Mouse (Mus musculus): ENCODE results near the gene Slc44a1.

Gene Slc44a1

DNA sequence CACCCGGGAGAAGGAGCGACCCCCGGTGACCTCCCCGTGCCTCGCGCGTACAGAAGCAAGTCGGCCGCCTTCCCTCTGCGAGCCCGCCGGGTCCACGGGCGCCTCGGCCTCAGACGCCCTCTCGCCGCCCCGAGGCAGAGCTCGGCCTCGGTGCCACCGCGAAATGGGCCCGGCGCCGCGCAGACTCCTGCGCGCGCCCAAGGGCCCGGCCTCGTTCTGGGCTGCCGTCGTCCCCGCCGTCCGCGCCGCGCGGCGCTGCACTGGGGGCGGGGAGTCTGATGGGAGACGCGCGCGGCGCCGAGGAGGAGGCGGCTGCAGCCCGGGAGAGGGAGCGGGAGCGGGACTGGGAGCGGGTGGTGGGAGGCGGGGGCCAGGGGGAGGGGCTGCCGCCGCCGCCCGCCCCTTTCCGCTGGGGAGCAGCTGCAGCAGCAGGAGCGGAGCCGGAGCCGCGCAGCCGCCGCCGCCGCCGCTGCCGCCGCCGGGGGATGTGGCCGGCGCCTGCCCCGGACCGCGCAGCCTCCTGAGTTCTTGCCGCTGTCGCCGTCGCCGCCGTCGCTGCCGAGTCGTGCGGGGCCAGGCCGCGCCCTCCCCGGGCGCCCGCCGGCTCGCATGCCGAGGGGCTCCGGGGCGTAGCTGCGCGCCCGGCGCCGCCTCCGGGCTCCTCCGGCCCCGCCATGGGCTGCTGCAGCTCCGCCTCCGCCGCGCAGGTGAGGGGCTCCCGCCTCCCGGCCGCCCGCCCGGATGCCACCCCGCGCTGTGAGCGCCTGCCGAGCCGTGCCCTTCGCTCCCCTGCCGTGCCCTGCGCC, at the start of gene Slc44a1:
Gene Slc44a1 (plus strand): TSS at position 404 of the 806 bp plus-strand sequence.
- peak; percentile 70 for DNase-seq (ENCODE audit: low spot score)

DNA sequence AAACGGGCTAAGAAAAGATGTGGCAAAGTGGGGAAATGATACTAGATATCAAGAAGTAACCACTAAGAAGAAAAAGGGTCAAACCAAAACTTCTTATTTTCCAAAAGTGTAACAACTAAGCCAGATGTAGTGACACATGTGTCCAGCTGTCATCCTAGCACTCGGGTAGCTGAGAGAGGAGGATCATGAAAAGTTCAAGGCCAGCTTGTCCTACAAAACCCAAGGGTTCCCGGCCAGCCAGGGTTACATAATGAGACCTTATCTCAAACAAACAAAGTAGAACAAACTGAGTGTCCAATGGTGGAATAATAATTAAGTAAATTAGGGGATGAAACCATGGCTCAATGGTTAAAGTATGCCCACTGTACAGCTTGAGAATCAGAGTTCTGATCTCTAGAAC, 45.2 kb upstream of the Slc44a1 start:
- no peak for DNase-seq (ENCODE audit: low spot score)

- no peak for DNase-seq (ENCODE audit: low spot score)
Observed at GRCm38 (mm10) chr4:53396623-53397192, 43.5 kb upstream of the Slc44a1 start.

GRCm38 (mm10) chr4:53397280-53398117, 42.7 kb upstream of the Slc44a1 start:
- no peak for DNase-seq (ENCODE audit: low spot score)

GRCm38 (mm10) chr4:53398561-53398960, 41.7 kb upstream of the Slc44a1 start:
- no peak for DNase-seq (ENCODE audit: low spot score)

- DNase-seq (ENCODE audit: low spot score), result no peak
Observed at GRCm38 (mm10) chr4:53399428-53399827, 40.8 kb upstream of the Slc44a1 start.

GRCm38 (mm10) chr4:53403386-53403785, 36.8 kb upstream of the Slc44a1 start:
- DNase-seq (ENCODE audit: low spot score), result no peak

DNA sequence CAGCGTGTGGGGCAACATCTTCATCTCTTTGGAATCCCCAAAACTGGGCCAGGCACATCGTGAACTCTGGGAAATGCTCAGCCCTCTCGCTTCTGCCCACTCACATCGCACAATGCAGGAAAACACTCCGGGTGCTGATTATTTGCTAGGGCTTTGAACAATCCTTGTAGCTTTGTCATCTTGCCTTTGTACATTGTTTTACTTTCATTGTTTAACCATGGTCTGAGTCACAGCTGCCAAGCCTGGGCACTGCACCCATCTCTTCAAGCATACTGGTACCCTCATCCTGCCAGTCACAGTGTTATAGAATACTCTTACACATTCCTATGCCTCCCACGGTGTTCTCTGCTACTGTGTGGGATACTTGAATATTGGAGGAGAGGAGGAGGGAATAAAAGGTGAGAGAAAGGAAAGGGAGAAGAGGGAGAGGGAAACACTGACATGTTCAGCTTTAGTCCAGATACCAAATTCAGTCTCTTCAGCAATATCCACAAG, 35.7 kb upstream of the Slc44a1 start:
- no peak for DNase-seq (ENCODE audit: low spot score)

DNA sequence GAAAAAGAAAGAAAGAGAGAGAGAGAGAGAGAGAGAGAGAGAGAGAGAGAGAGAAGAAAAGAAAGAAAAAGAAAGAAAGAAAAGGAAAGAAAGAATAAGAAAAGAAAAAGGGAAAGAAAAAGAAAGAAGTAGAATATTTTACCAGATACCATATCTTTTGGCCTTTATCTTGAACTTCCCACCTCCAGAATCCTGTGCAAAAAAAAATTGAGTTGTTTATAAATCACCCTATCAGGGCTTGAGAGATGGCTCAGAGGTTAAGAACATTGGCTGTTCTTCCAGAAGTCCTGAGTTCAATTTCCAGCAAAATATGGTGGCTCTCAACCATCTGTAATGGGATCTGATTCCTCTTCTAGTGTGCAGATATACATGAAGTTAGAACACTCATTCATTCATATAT, 33.3 kb upstream of the Slc44a1 start:
- no peak for DNase-seq (ENCODE audit: low spot score)

GRCm38 (mm10) chr4:53408821-53409220, 31.4 kb upstream of the Slc44a1 start:
- DNase-seq (ENCODE audit: low spot score), result no peak

GRCm38 (mm10) chr4:53409526-53410085, 30.6 kb upstream of the Slc44a1 start:
- no peak for DNase-seq (ENCODE audit: low spot score)

GRCm38 (mm10) chr4:53410752-53411151, 29.5 kb upstream of the Slc44a1 start:
- no peak for DNase-seq (ENCODE audit: low spot score)

DNA sequence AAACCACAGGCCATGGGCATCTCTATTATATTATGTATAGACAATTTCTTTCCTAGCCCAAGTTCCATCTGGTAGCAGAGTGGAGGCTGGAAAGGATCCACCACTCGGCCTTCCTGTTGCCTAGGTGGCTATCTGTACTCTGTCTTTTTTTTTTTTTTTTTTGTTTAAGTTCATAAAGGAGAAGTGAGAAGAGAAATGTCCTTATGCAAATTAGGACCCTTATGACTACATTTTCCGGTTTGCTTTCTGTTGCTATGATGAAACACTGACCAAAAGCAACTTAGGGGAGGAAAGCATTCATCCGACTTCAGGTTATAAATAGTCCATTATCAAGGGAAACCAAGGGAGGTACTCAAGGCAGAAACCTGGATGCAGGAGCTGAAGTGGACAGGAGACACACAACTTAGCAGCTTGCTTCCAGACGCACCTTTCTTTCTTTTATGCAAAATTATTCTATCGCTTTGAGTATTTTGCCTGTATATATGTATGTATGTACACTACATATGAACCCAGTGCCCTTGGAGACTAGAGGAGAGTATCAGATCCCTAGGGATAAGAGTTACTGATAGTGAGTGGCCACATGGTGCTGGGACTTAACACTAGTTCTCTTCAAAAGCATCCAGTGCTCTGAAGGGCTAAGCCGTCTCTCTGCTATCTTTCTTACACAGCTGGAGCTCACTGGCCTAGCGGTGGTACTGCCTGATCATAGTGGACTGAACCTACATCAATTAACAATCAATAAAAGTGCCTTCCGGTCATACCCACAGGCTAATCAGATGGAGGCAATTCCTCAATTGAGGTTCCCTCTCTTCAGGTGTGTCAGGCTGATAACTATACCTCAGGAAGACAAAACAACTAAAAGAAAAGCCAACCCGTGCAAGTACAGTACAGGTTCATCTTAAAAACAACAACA, 28.0 kb upstream of the Slc44a1 start:
- DNase-seq (ENCODE audit: low spot score), result no peak

- no peak for DNase-seq (ENCODE audit: low spot score)
Observed at GRCm38 (mm10) chr4:53412991-53413390, 27.2 kb upstream of the Slc44a1 start.

DNA sequence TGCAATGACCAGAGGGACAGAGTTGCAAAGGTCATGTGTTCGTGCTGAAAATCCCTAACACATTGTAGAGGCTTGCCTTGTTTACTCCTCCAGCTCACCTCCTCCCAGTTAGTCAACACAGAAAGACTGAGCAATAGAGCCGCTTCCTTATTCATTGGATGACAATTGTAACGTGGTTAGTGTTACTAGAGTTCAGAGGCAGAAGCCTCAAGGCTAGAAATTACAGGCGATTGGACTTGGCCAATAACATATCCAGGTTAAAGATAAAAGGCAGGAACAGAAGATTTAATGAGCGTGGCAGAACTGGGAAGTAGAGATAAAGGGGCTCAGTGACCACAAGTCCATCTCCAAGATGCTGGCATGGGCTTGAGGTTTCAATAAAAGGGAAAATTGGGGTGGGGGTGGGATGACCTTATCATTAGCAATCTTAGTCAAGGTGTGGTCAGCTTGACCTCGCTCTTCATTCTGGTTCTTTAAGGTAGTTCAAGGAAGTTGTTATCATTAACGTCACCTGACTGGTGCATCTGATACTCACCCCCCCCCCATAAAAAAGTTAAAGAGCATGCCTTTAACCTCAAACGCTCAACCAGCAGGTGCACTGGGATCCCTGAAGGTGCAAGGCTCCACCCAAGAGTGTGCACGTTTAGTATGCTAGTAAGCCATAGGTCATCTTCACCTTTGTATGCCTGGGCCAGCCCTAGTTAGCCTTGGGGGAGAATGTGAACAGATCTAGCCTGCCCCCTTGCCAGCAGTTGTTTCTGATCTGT, 26.0 kb upstream of the Slc44a1 start:
- DNase-seq (ENCODE audit: low spot score), result no peak

DNA sequence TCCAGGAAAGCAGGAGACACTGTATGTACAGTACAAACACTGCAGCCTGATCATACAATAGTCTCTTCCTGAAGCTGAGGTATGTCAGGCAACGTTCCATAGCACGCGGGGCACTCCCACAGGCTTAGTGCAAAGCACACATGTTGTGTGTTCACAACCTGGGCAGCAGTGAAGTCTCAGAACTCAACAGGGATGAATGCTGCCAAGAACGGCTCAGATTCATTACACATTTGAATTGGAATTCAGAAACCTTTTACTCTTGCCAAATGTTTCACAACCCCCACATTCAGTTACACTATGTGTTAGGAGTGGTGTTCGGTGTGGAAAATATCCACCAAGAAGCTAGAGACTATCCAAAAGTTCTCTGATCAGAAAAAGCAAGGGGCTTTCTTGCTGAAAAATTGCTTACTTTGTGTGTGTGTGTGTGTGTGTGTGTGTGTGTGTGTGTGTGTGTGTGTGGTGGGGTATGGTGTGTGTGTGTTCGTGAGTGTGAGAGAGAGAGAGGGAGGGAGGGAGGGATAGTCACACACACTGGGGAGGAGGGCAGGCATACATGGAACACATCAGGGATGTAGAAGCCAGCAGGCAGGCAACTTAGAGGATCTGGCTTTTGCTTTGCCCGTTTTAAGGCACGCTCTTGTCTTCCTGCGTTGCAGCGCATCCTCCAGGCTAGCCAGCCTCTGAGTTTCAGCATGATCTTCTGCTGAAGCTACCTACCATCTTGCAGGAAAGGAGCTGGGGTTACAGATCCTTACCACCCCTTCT, 24.2 kb upstream of the Slc44a1 start:
- no peak for DNase-seq (ENCODE audit: low spot score)

- DNase-seq (ENCODE audit: low spot score), result no peak
Observed at GRCm38 (mm10) chr4:53416928-53417327, 23.3 kb upstream of the Slc44a1 start.

DNA sequence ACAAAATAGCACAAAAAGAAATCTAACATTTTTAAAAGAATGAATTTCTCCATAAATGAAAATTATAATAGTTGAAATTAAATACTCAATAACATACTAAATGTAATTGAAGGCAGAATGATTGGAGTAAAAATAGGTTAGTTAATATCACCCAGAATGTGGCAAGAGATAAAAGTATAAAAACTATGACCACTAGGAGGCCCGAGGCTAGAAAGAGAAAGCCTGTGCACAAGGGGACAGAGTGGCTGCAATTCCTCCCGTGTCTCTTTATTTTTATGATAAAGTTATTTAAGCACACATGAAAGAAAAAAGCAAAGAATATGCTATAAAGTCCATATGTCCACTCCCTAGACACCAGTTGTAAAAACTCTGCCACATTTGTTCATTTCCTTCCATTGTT, 17.4 kb upstream of the Slc44a1 start:
- DNase-seq (ENCODE audit: low spot score), result no peak

GRCm38 (mm10) chr4:53427120-53427519, 13.1 kb upstream of the Slc44a1 start:
- no peak for DNase-seq (ENCODE audit: low spot score)

- DNase-seq (ENCODE audit: low spot score), result no peak
Observed at GRCm38 (mm10) chr4:53430522-53430921, 9.7 kb upstream of the Slc44a1 start.
